Mouse (Mus musculus) brain, embryonic 14.5 days (tissue): Measurements from ENCODE around the gene Rabggtb. TPM values are rescaled to one million over a fixed set of nuclear protein-coding genes. Genes with fewer than 3 reads are reported as not detected.
"Not testable (repeated sequence)": the region's sequence is repeated elsewhere in the genome, so short reads cannot be mapped to it uniquely, and the experiment has no call there.

Experiments
- DNase-seq: peaks from one replicate; pipeline ENCODE4 v3.0.0-alpha.2; 2011; ENCODE audit warnings: low read depth
- CTCF ChIP-seq: fragments of 200-500 bp; IDR thresholded peaks from 2 replicates; pipeline ENCODE4 v1.5.1; 2012; ENCODE audit warnings: inconsistent platforms, mild to moderate bottlenecking, moderate library complexity, borderline replicate concordance; ENCODE audit not compliant: insufficient read depth, insufficient read length; ENCODE audit errors: extremely low read depth
- POLR2A ChIP-seq: fragments of 200-500 bp; IDR thresholded peaks from 2 replicates; pipeline ENCODE4 v1.6.1; 2012; ENCODE audit warnings: mild to moderate bottlenecking, inconsistent platforms, borderline replicate concordance; ENCODE audit not compliant: poor library complexity, insufficient read depth, insufficient read length, severe bottlenecking; ENCODE audit errors: extremely low read depth
- polyA plus RNA-seq: library from polyadenylated mRNA; depleted of rRNA; stranded (reverse); fragments of >200 nt; gene quantifications from 2 replicates; pipeline ENCODE4 v1.2.3, GENCODE M21; 2012; rRNA removed

Gene Rabggtb
- polyA plus RNA-seq, 1 experiment, result 65.9 TPM

GRCm38 (mm10) chr3:153888141-153888540, 24.7 kb downstream of the Rabggtb start:
- TF ChIP-seq CTCF, result no peak
- no peak for TF ChIP-seq POLR2A
- DNase-seq, result no peak

GRCm38 (mm10) chr3:153886296-153886695, 26.5 kb downstream of the Rabggtb start:
- no peak for TF ChIP-seq POLR2A
- peak; percentile 20; the same call in 1 of the 2 replicates for TF ChIP-seq CTCF
- DNase-seq, result peak; percentile 23

GRCm38 (mm10) chr3:153871396-153871795, 41.4 kb downstream of the Rabggtb start:
- no peak for DNase-seq
- TF ChIP-seq CTCF (no peak), POLR2A (no peak)

GRCm38 (mm10) chr3:153867149-153868136, 45.4 kb downstream of the Rabggtb start:
- peak; percentile 58 for DNase-seq
- TF ChIP-seq CTCF, result peak; percentile 33; the same call in 1 of the 2 replicates
- TF ChIP-seq POLR2A, result no peak

- TF ChIP-seq POLR2A, result no peak
- TF ChIP-seq CTCF, result no peak
- no peak for DNase-seq
Observed at GRCm38 (mm10) chr3:153864636-153865429, 48.0 kb downstream of the Rabggtb start.

GRCm38 (mm10) chr3:153863816-153864215, 49.0 kb downstream of the Rabggtb start:
- no peak for TF ChIP-seq POLR2A
- TF ChIP-seq CTCF, result no peak
- no peak for DNase-seq

- DNase-seq, result not testable (repeated sequence)
Observed at GRCm38 (mm10) chr3:153860392-153860791, 52.4 kb downstream of the Rabggtb start.

- no peak for DNase-seq
- no peak for TF ChIP-seq POLR2A
- TF ChIP-seq CTCF, result no peak
Observed at GRCm38 (mm10) chr3:153858350-153859001, 54.3 kb downstream of the Rabggtb start.

Other genes with a start within 250 kb of the Rabggtb start
- 9.5 and 15.6 TPM in 2 replicates for gene St6galnac3, start 187.8 kb downstream of the Rabggtb start, polyA plus RNA-seq
- gene Asb17, start 68.8 kb downstream of the Rabggtb start, polyA plus RNA-seq, result 0.08 TPM in 1 of 2 replicates, not detected in the other
- 0.11 and 0.22 TPM in 2 replicates for gene Msh4, start 6.9 kb downstream of the Rabggtb start, polyA plus RNA-seq
- 45.4 and 59.9 TPM in 2 replicates for gene Acadm, start 31.6 kb upstream of the Rabggtb start, polyA plus RNA-seq
- gene Slc44a5, start 60.4 kb upstream of the Rabggtb start, polyA plus RNA-seq, result 16.0 and 19.6 TPM in 2 replicates